Mouse (Mus musculus) liver, adult 2 months (tissue): ENCODE measurements around the gene Rtraf. TPM values are rescaled to one million over a fixed set of nuclear protein-coding genes. Genes with fewer than 3 reads are reported as not detected.

ENCODE experiments used
- DNase-seq: peaks from one replicate; pipeline ENCODE4 v3.0.0-alpha.2; 2011; ENCODE audit warnings: low read depth, low spot score; ENCODE audit errors: extremely low read depth
- H3K27ac ChIP-seq: fragments of 200-500 bp; replicated peaks from 2 replicates; pipeline ENCODE4 v1.5.1; 2012; ENCODE audit warnings: low read depth, mild to moderate bottlenecking, control low read depth, inconsistent platforms, low read length; ENCODE audit not compliant: insufficient read depth
- H3K27me3 ChIP-seq: fragments of 200-500 bp; 2 replicates; pipeline ENCODE4 v1.6.1; 2012; ENCODE audit warnings: mild to moderate bottlenecking, moderate library complexity, low read length, inconsistent platforms; ENCODE audit not compliant: control insufficient read depth, insufficient read depth
- H3K36me3 ChIP-seq: fragments of 200-500 bp; 2 replicates; pipeline ENCODE4 v1.6.1; 2012; ENCODE audit warnings: low read length, inconsistent platforms; ENCODE audit not compliant: control insufficient read depth, insufficient read depth
- H3K4me1 ChIP-seq: fragments of 200-500 bp; 2 replicates; pipeline ENCODE4 v1.6.1; 2011; ENCODE audit warnings: low read length; ENCODE audit not compliant: control insufficient read depth, insufficient read depth
- H3K4me3 ChIP-seq: fragments of 200-500 bp; 2 replicates; pipeline ENCODE4 v1.5.1; 2011; ENCODE audit warnings: low read depth, mild to moderate bottlenecking, control low read depth, low read length, moderate library complexity; ENCODE audit not compliant: insufficient read depth
- H3K79me2 ChIP-seq: fragments of 200-500 bp; 2 replicates; pipeline ENCODE4 v1.6.1; 2012; ENCODE audit warnings: inconsistent platforms, mild to moderate bottlenecking, low read length, moderate library complexity; ENCODE audit not compliant: control insufficient read depth, insufficient read depth
- H3K9ac ChIP-seq: fragments of 200-500 bp; 2 replicates; pipeline ENCODE4 v1.6.1; 2012; ENCODE audit warnings: low read depth, mild to moderate bottlenecking, control low read depth, inconsistent platforms, low read length
- CTCF ChIP-seq: fragments of 200-500 bp; IDR thresholded peaks from 2 replicates; pipeline ENCODE4 v1.5.1; 2011; ENCODE audit warnings: low read depth, low read length, control low read depth
- POLR2A ChIP-seq: fragments of 200-500 bp; IDR thresholded peaks from 2 replicates; pipeline ENCODE4 v1.6.1; 2011; ENCODE audit warnings: low read length, control low read depth; ENCODE audit not compliant: insufficient read depth; ENCODE audit errors: extremely low read depth
- WGBS: fragments of 180-500 bp; shearing (Covaris S2); methylation state at CpG from one replicate; pipeline ENCODE4 v1.1.7; 2018; 5-methylcytosine and 5-hydroxymethylcytosine counted together
- polyA plus RNA-seq: library from polyadenylated mRNA; depleted of rRNA; stranded (reverse); fragments of >200 nt; gene quantifications from 2 replicates; pipeline ENCODE4 v1.2.3, GENCODE M21; 2012; rRNA removed
- total RNA-seq: library from RNA; depleted of rRNA; stranded (reverse); fragments of >200 nt; gene quantifications from 2 replicates; pipeline ENCODE4 v1.2.3, GENCODE M21; 2014; rRNA removed

Rtraf gene
- total and polyA plus RNA-seq, 2 experiments: 15.9 to 87.2 TPM

DNA sequence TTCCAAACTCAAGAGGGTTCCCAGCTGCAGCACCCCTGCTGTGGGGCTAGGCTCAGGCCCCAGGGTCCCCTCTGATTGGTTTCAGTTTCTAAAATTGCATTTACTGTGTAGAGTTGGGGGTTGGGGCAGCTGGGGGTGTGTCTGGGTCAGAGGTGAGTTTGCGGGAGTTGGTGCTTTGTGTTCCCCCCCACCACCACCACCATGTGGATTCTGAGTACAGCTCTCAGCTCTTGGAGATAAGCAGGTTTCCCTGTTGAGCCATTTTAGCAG is 57.3 kb downstream of the Rtraf start:
- no peak for TF ChIP-seq CTCF
- no peak for TF ChIP-seq POLR2A

GRCm38 (mm10) chr14:19765539-19766379 is 57.9 kb downstream of the Rtraf start:
- Histone ChIP-seq H3K4me3 (no peak overlapping the region), H3K79me2 (no peaks in the 10 kb centered on the region), H3K4me1 (peaks cover 18% of the 10 kb centered on the region), H3K9ac (no peak overlapping the region), H3K36me3 (no peaks in the 10 kb centered on the region), H3K27ac (no peak overlapping the region), H3K27me3 (no peaks in the 10 kb centered on the region)
- DNase-seq: no peak
- TF ChIP-seq POLR2A: no peak
- no peak for TF ChIP-seq CTCF
- WGBS: 73% methylated on average over 9 of the region's 9 CpGs

More for the DNA sequence above, 57.3 kb downstream of the Rtraf start:
- Histone ChIP-seq H3K9ac (no peak overlapping the region), H3K4me1 (peaks cover 20% of the 10 kb centered on the region), H3K36me3 (no peaks in the 10 kb centered on the region), H3K79me2 (no peaks in the 10 kb centered on the region), H3K4me3 (no peak overlapping the region), H3K27ac (no peak overlapping the region), H3K27me3 (no peaks in the 10 kb centered on the region)
- 24% methylated on average over 1 of the region's 1 CpGs for WGBS
- DNase-seq: no peak

DNA sequence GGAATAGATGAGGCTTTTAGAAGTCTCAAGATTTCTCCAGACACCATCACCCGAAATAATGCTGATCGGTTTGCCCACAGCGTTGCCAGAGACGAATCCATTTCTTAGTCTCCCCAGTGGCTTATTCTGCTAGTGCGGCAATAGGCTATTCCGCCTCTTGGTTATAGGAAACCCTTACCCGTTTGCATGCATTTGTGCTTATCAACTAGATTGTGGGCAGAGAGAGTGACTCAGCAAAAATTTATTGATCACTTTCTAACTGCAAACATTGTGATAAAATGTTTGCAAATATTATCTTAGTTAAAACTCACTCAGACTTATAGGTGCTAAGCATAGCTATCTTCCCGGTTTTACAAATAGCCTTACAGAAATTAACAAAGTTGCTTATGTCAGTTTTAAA is 59.3 kb downstream of the Rtraf start:
- H3K4me1 ChIP-seq: peaks cover 14% of the 10 kb centered on the region
- WGBS: 55% methylated on average over 8 of the region's 8 CpGs
- no peaks in the 10 kb centered on the region for H3K36me3 ChIP-seq
- no peak overlapping the region for H3K9ac ChIP-seq
- no peak overlapping the region for H3K4me3 ChIP-seq
- no peak overlapping the region for H3K27ac ChIP-seq
- no peaks in the 10 kb centered on the region for H3K79me2 ChIP-seq
- DNase-seq: peak; percentile 57
- H3K27me3 ChIP-seq: no peaks in the 10 kb centered on the region
- no peak for TF ChIP-seq POLR2A
- no peak for TF ChIP-seq CTCF

DNA sequence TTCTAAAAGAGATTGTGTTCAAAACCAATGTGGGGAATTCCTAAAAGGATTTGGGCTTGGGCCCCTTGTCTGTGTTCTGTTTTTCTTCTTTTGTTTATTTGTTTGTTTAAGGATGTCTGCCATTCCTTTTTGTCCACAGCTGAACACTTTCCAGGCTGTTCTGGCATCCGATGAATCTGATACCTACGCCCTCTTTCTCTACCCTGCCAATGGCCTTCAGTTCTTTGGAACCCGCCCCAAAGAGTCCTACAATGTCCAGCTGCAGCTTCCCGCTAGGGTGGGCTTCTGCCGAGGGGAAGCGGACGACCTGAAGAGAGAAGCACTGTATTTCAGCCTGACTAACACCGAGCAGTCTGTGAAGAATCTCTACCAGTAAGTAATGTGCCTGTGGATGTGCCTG is 60.1 kb downstream of the Rtraf start:
- 66% methylated on average over 8 of the region's 8 CpGs for WGBS
- no peak for DNase-seq

DNA sequence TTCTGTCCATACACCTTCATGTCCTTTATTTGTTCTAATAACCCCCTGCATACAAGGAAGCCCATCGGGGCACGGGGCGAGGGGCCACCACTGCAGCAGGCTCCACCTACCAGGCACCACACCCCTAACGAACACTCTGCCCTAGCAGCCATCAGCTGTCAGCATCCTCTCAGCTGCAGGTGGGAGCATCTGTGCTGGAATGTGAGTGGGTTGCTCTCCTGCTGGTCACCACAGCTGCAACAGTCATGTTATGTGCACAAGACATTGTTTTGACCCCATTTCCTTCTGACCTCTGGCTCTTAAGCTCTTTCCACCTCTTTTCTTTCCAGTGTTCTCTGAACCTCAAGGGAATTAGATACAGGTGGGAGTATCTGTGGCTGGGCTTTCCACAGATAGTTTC is 61.6 kb downstream of the Rtraf start:
- Histone ChIP-seq H3K9ac (no peak overlapping the region), H3K27me3 (no peaks in the 10 kb centered on the region), H3K4me3 (no peak overlapping the region), H3K27ac (no peak overlapping the region), H3K36me3 (no peaks in the 10 kb centered on the region), H3K79me2 (no peaks in the 10 kb centered on the region), H3K4me1 (peaks cover 12% of the 10 kb centered on the region)
- 94% methylated on average over 4 of the region's 4 CpGs for WGBS
- no peak for TF ChIP-seq CTCF
- DNase-seq: no peak

More for the DNA sequence above, 60.1 kb downstream of the Rtraf start:
- no peaks in the 10 kb centered on the region for H3K79me2 ChIP-seq
- H3K4me1 ChIP-seq: peaks cover 14% of the 10 kb centered on the region
- H3K9ac ChIP-seq: no peak overlapping the region
- no peak overlapping the region for H3K27ac ChIP-seq
- H3K4me3 ChIP-seq: no peak overlapping the region
- no peaks in the 10 kb centered on the region for H3K27me3 ChIP-seq
- H3K36me3 ChIP-seq: no peaks in the 10 kb centered on the region
- TF ChIP-seq POLR2A (no peak), CTCF (no peak)

Other genes with a start within 250 kb of the Rtraf start
- gene Gm2237, start 238.7 kb downstream of the Rtraf start, total RNA-seq: 0.07 TPM in 1 of 2 replicates, not detected in the other
- not detected in 2 replicates for gene Gm2237, start 238.7 kb downstream of the Rtraf start, polyA plus RNA-seq
- not detected in 2 replicates for gene Gm5458, start 221.2 kb downstream of the Rtraf start, total RNA-seq
- gene Gm5458, start 221.2 kb downstream of the Rtraf start, polyA plus RNA-seq: not detected in 2 replicates
- gene Nid2, start 72.6 kb downstream of the Rtraf start, total RNA-seq: 2.3 and 6.2 TPM in 2 replicates
- 5.9 and 6.0 TPM in 2 replicates for gene Nid2, start 72.6 kb downstream of the Rtraf start, polyA plus RNA-seq
- gene Gng2, start 153.8 kb upstream of the Rtraf start, total RNA-seq: 1.1 and 1.8 TPM in 2 replicates
- gene Gng2, start 153.8 kb upstream of the Rtraf start, polyA plus RNA-seq: 0.57 and 0.95 TPM in 2 replicates